ENCODE assay signal across 40 mouse cellular contexts in genomic region chr3:109080169-109080568, GRCm38 (mm10). TPM values are rescaled to one million over a fixed set of nuclear protein-coding genes. Genes with fewer than 3 reads are reported as not detected.
"Had no signal": no experiment of that assay in that cellular context is flagged by ENCODE, and none has a peak within 500 bp of the region (broad histone marks: within the 10 kb centered on the region; RNA-seq: fewer than 3 reads in every experiment).

Gene Slc25a54, plus strand, starts transcription at chr3:109080469.

- H3K4me3 ChIP-seq: embryonic facial prominence, embryonic 10.5 days; embryonic facial prominence, embryonic 12.5 days; embryonic facial prominence, embryonic 13.5 days; embryonic facial prominence, embryonic 15.5 days; erythroblast, embryonic 14.5 days; forebrain, embryonic 10.5 days; forebrain, embryonic 12.5 days; forebrain, embryonic 13.5 days; forebrain, embryonic 15.5 days; gastrocnemius, adult 2 months; heart, adult 2 months had no signal

- DNase-seq: cerebellum, adult 2 months; cerebellum, adult 8-10 months; cerebellum, adult 9-10 months; cerebellum, adult 9-11 months; cerebellum, postnatal 10 days; cerebellum, postnatal 14 days; cerebellum, postnatal 25 days; cerebellum, postnatal 36 days; embryo, embryonic 11 days; forebrain, postnatal 0 days; gastrocnemius, adult 2 months; gastrocnemius, postnatal 10 days; gastrocnemius, postnatal 14 days; gastrocnemius, postnatal 25 days; gastrocnemius, postnatal 36 days; heart, adult 18-20 months; heart, adult 2 months had no signal

- H3K36me3 ChIP-seq: embryonic facial prominence, embryonic 10.5 days; embryonic facial prominence, embryonic 12.5 days; embryonic facial prominence, embryonic 13.5 days; embryonic facial prominence, embryonic 15.5 days; forebrain, embryonic 10.5 days; forebrain, embryonic 12.5 days; forebrain, embryonic 15.5 days had no signal

- H3K27me3 ChIP-seq: embryonic facial prominence, embryonic 12.5 days; embryonic facial prominence, embryonic 13.5 days; embryonic facial prominence, embryonic 15.5 days; forebrain, embryonic 12.5 days; forebrain, embryonic 13.5 days; forebrain, embryonic 15.5 days had no signal

- H3K27ac ChIP-seq: embryonic facial prominence, embryonic 10.5 days; embryonic facial prominence, embryonic 12.5 days; embryonic facial prominence, embryonic 13.5 days; embryonic facial prominence, embryonic 15.5 days; forebrain, embryonic 10.5 days; forebrain, embryonic 12.5 days; forebrain, embryonic 13.5 days; forebrain, embryonic 15.5 days; gastrocnemius, adult 2 months; heart, adult 2 months had no signal

- H3K4me1 ChIP-seq: embryonic facial prominence, embryonic 10.5 days; embryonic facial prominence, embryonic 12.5 days; embryonic facial prominence, embryonic 13.5 days; embryonic facial prominence, embryonic 15.5 days; forebrain, embryonic 10.5 days; forebrain, embryonic 12.5 days; forebrain, embryonic 13.5 days; forebrain, embryonic 15.5 days had no signal

RNA-seq across cellular contexts. Expression of gene Slc25a54, which starts in this region (rescaled TPM):
- total RNA-seq: common myeloid progenitor, adult 5-6 weeks; forebrain, postnatal 0 days; gastrocnemius, adult 18-20 months; gastrocnemius, adult 2 months; gastrocnemius, adult 8-10 months; gastrocnemius, postnatal 10 days; gastrocnemius, postnatal 14 days; gastrocnemius, postnatal 25 days; gastrocnemius, postnatal 36 days; gastrocnemius, postnatal 4 days; granulocyte monocyte progenitor cell, adult 5-6 weeks; heart, adult 18-20 months; heart, adult 2 months; heart, adult 8-10 months had no signal
- polyA plus RNA-seq: cerebellum, adult 2 months; cortical plate, adult 2 months; embryonic facial prominence, embryonic 10.5 days; embryonic facial prominence, embryonic 11.5 days; embryonic facial prominence, embryonic 12.5 days; embryonic facial prominence, embryonic 13.5 days; embryonic facial prominence, embryonic 14.5 days; embryonic facial prominence, embryonic 15.5 days; erythroblast, embryonic 14.5 days; forebrain, embryonic 10.5 days; forebrain, embryonic 11.5 days; forebrain, embryonic 13.5 days; forebrain, embryonic 14.5 days; forebrain, embryonic 15.5 days; forebrain, embryonic 16.5 days; forebrain, postnatal 0 days; frontal cortex, adult 2 months; gonadal fat pad, adult 2 months; heart, adult 2 months had no signal
